Mouse (Mus musculus) testis, postnatal 14 days (tissue): ENCODE measurements around the gene Pde3a.

ENCODE experiments used
- DNase-seq: peaks from one replicate; pipeline ENCODE4 v3.0.0; 2021; ENCODE audit warnings: low spot score

The Pde3a gene

DNA sequence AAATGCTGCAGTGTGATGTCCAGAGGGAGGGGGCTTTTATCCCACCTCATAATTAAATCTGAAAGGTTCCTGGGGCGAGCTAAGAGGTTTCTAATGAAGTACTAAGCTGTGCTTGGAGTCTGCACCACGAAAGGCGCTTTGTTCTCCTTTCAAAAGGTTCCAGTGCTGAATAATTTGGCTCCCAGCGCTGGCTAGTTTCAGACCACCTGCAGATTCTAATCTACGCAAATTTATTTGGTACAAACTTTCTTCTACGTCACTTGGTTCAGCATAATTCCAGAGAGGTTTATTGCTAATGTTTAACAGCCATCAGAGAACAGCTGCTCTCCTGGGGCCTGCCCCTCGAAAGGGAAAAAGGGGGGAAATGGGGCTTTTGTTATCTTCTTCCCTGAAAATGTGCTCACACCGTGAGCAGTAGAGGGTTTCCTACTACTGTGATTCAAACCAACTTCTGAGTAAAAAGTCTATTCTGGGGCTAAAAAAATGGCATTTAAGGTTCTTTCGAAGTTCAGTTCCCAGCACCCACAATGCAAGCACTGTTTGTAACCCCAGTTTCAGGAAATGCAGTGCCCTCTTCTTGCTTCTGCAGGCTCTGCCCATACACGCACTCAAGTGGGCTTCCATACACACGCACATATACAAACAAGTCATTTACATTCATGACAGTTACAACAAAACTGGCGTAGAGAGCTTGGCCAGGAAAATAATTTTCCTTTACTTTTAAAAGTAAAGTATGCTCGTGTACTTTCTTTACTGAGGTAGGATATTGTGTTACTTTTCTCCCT, 246.8 kb downstream of the Pde3a start:
- no peak for DNase-seq

- DNase-seq = no peak
These were observed 250.4 kb downstream of the Pde3a start for GRCm38 (mm10) chr6:141499511-141499910.

DNA sequence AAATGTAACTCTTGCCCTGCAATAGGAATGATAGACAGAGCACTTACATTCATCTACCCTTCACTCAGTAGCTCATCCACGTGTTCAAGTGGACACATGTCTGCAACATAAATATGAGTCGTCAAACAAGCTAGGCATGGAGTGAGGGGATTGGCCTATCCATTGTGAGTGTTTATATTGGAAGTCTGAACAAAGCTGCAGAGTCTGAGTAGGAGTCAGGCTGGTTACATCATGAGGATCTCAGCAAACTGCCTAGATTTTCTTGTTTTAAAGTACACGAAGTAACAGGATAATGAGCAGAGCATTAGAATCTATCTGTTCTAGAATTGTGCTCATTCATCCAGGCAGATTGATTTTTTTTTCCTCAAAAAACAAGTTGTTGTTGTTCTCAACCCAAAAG, 252.1 kb downstream of the Pde3a start:
- DNase-seq = no peak

DNA sequence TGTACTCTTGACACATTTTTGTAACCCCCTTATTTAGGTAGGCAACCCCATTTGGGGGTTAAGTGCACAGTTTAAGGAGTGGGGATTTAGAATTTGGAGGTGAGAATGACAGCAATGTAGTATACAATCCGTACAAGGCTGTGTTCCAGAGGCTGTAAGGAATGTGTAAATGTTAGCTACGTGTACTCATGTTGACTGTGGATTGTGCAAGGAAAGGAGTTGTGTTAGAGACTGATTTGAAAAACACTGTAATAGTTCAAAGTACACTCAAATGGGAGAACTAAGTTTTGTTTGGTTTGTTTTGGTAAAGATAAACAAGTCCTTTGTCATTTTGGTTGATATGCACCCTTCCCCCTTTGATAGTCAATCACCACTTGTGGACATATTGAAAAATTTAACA, 273.5 kb downstream of the Pde3a start:
- DNase-seq = no peak

GRCm38 (mm10) chr6:141523747-141524640, 274.9 kb downstream of the Pde3a start, which contains the start of gene Slco1c1:
Gene Slco1c1, plus strand, starts transcription at chr6:141524368.
- DNase-seq = no peak

- no peak for DNase-seq
These were observed 276.7 kb downstream of the Pde3a start for GRCm38 (mm10) chr6:141525787-141526186.

GRCm38 (mm10) chr6:141530865-141531264, 281.8 kb downstream of the Pde3a start:
- DNase-seq = no peak

DNA sequence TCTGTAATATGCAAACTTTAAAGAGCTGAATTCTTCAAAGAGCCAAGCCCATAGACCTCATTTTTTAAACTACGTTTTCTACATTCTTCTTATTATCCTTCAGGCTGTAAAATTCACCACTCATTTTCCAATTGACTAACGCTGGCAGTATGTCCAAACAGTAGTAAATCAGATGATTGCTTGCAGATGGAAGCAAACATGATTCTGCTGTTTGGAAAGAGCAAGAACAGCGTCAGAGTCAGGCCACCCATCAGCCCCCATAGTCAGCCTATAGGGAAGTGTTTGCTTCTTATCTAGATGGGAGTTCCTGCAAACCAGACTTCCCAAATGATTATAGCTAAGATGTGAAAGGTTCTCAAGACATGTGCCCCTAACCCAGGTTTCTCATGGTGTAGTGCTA, 288.2 kb downstream of the Pde3a start:
- DNase-seq = no peak

- DNase-seq = no peak
These were observed 292.1 kb downstream of the Pde3a start for GRCm38 (mm10) chr6:141541136-141541535.

GRCm38 (mm10) chr6:141543344-141543743, 294.3 kb downstream of the Pde3a start:
- DNase-seq = no peak
